Mouse (Mus musculus): ENCODE measurements around the gene Gm11639. TPM values are rescaled to one million over a fixed set of nuclear protein-coding genes. Genes with fewer than 3 reads are reported as not detected.

Gm11639 gene
- polyA plus RNA-seq, 1 experiment from 2014 or later, result 0.05 TPM

DNA sequence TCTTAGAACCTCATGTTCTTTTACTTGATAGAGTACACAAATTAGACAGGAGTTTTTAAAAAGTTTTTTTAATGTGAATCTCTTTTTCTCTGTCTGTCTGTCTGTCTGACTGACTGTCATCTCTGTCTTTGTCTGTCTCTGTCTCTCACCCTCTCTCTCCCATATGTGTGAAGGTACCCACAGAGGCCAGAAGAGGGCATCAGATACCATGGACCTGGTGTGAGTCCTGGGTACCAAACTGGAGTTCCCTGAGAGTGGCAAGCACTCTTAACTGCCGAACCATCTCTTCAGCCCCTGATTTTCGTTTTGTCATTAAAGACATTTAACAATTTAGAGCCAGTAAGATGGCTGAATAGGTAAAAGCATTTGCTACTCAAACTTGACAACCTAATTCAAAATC is 21.6 kb downstream of the Gm11639 start:
- Histone ChIP-seq H3K9ac (no peak overlapping the region), H3K4me1 (replicated peaks) (no peaks in the 10 kb centered on the region), H3K27me3 (no peaks in the 10 kb centered on the region), H3K36me3 (replicated peaks) (no peaks in the 10 kb centered on the region), H3K9me3 (replicated peaks) (no peaks in the 10 kb centered on the region), H3K4me3 (replicated peaks) (no peak overlapping the region), H3K4me2 (no peak overlapping the region), H3K27ac (replicated peaks) (no peak overlapping the region)
- no peak for ATAC-seq (ENCODE audit: insufficient read depth)
- whole genome bisulfite sequencing (ENCODE audit: insufficient replicate concordance), result 55% methylated on average over 2 of the region's 2 CpGs

DNA sequence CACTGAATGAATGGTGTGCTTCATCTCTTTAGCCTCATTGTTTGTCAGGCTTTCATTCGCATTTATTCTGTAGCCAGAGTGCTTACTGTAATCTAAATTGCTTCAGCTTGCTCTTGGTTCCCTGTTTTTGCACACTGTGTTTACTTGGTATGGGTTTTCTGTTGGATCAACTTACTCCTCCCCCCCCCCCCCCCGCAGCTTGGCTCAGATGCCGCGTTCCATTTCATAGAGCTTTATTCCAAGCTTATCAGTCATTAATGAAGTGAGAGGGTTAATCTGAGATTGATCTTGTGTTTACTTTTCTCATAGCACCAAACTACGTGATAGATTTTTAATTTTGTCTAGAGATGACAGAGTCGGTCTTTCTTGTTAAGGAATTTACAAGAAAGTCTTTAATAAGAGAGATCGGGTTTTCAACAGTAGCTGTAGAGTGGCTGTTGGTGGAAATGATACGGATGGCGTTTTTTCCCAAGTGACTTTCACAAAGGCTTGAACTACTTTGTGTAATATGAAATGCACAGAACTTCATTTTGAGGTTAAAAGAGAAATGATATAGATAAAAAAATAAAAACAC is 59.6 kb downstream of the Gm11639 start:
- Histone ChIP-seq H3K9me3 (replicated peaks) (no peaks in the 10 kb centered on the region), H3K27me3 (no peaks in the 10 kb centered on the region), H3K4me1 (replicated peaks) (no peaks in the 10 kb centered on the region), H3K4me3 (replicated peaks) (no peak overlapping the region), H3K36me3 (replicated peaks) (no peaks in the 10 kb centered on the region), H3K27ac (replicated peaks) (no peak overlapping the region), H3K4me2 (no peak overlapping the region), H3K9ac (no peak overlapping the region)
- no peak for ATAC-seq (ENCODE audit: insufficient read depth)
- WGBS (ENCODE audit: insufficient replicate concordance), result 75% methylated on average over 9 of the region's 9 CpGs

DNA sequence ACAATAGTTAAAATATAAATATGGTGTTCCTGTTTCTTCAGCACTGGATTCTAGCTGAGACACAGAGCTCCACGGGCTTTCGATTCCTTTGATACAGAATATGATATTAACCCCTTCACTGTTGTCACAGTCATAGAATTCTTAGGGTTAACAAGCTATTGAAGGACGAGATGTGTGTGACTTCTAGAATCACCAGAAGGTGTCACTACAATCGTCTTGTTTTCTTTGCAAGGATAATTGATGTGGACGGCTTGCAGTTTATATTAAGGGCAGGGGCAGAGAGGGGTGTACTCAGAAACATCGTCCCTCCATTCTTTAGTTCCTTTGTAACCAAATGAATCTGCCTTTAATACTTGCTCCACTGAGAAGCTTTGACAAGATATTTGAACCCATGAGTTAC is 80.3 kb downstream of the Gm11639 start:
- 29% methylated on average over 6 of the region's 6 CpGs for WGBS (ENCODE audit: insufficient replicate concordance)
- Histone ChIP-seq H3K4me1 (replicated peaks) (no peaks in the 10 kb centered on the region), H3K36me3 (replicated peaks) (no peaks in the 10 kb centered on the region), H3K4me3 (replicated peaks) (no peak overlapping the region), H3K27ac (replicated peaks) (no peak overlapping the region), H3K9ac (no peak overlapping the region), H3K9me3 (replicated peaks) (no peaks in the 10 kb centered on the region), H3K27me3 (no peaks in the 10 kb centered on the region), H3K4me2 (no peak overlapping the region)
- ATAC-seq (ENCODE audit: insufficient read depth), result no peak

DNA sequence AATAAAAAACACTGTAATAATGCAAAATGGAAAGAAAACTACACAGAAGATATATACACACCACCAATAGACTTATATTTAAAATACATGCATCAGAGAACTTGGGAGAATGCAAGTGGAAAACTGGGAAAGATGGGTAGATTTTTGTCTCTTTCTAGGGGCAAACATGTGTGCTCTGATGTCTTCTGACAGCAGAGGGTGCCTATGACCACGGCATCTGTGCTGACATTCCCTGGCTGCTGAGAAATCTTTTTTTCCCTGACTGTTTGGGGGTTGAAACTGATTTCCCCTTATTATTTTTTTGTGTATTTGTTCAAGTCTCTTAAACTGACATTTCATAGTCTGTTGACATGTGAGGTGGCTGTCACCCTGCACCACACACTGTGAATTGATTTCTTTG is 81.6 kb downstream of the Gm11639 start:
- Histone ChIP-seq H3K9ac (no peak overlapping the region), H3K36me3 (replicated peaks) (no peaks in the 10 kb centered on the region), H3K27ac (replicated peaks) (no peak overlapping the region), H3K4me2 (no peak overlapping the region), H3K4me3 (replicated peaks) (no peak overlapping the region), H3K4me1 (replicated peaks) (no peaks in the 10 kb centered on the region), H3K9me3 (replicated peaks) (no peaks in the 10 kb centered on the region), H3K27me3 (no peaks in the 10 kb centered on the region)
- WGBS (ENCODE audit: insufficient replicate concordance), result 45% methylated on average over 1 of the region's 1 CpGs
- no peak for ATAC-seq (ENCODE audit: insufficient read depth)

DNA sequence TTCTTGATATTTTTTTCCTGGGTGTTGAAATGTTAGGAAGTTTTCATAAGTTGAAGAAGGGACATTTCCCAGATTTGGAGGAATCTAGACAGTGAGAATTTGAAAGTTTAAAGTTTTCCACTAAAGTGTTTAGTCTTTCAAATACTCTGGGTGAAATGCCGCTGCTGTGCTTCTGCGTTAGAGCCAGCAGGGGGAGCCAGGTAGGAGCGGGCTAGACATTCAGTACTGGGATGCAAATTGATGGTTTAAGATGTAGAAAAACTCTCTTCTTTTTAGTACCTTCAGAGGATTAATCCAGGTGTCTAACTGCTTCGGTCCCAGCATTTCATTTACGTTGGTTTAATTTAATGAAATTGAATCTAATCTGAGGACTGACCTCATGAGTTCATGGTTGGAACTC is 82.6 kb downstream of the Gm11639 start:
- H3K9ac ChIP-seq, result no peak overlapping the region
- 7% methylated on average over 5 of the region's 5 CpGs for WGBS (ENCODE audit: insufficient replicate concordance)
- H3K4me3 ChIP-seq (replicated peaks), result no peak overlapping the region
- H3K4me2 ChIP-seq, result no peak overlapping the region
- H3K27ac ChIP-seq (replicated peaks), result no peak overlapping the region
- H3K4me1 ChIP-seq (replicated peaks), result no peaks in the 10 kb centered on the region
- H3K36me3 ChIP-seq (replicated peaks), result no peaks in the 10 kb centered on the region
- H3K27me3 ChIP-seq, result no peaks in the 10 kb centered on the region
- ATAC-seq (ENCODE audit: insufficient read depth), result no peak
- no peaks in the 10 kb centered on the region for H3K9me3 ChIP-seq (replicated peaks)

DNA sequence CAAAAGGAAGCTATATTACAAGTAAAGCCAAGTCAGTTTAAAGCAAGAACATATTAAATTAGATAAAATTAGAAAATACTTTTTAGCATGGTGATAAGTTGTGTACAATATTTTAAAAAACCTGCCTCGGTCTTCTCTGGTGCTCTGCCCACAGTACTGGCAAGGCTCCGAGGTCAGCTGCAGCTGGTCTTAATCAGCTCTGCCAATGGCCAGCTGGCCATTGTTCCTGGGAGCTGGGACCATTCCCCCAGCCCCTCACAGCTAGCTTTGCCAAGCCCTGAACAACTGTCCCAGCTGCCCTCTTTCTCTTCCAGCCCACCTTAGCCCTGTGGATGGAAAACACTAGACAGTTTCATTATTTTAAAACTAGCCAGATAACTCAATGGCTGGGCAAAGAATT is 93.3 kb downstream of the Gm11639 start:
- no peak overlapping the region for H3K9ac ChIP-seq
- no peaks in the 10 kb centered on the region for H3K4me1 ChIP-seq (replicated peaks)
- H3K4me3 ChIP-seq (replicated peaks), result no peak overlapping the region
- no peaks in the 10 kb centered on the region for H3K36me3 ChIP-seq (replicated peaks)
- H3K27ac ChIP-seq (replicated peaks), result no peak overlapping the region
- H3K27me3 ChIP-seq, result no peaks in the 10 kb centered on the region
- no peak for ATAC-seq (ENCODE audit: insufficient read depth)
- H3K4me2 ChIP-seq, result no peak overlapping the region
- WGBS (ENCODE audit: insufficient replicate concordance), result 70% methylated on average over 2 of the region's 2 CpGs
- H3K9me3 ChIP-seq (replicated peaks), result no peaks in the 10 kb centered on the region

DNA sequence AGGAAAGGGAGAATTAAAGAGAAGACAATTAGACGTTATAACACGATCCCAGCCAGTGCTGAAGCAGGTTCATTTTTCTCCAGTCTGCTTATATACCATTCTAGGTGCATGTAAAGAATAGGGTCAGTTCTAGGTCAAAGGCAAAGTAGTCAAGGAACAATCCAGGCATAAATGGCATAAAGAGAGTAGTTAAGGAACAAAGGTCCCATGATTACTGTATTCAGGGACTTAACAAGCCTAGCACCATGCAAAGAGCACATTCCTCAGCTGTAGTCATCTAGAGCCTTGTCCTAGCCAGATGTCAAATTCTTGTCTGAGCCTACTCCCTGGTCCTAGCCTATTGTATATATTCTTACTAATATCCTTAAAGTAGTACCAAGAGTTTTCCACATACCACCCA is 259.2 kb downstream of the Gm11639 start:
- H3K4me1 ChIP-seq (replicated peaks), result no peaks in the 10 kb centered on the region
- H3K4me3 ChIP-seq (replicated peaks), result no peak overlapping the region
- no peak overlapping the region for H3K9ac ChIP-seq
- no peaks in the 10 kb centered on the region for H3K36me3 ChIP-seq (replicated peaks)
- no peak overlapping the region for H3K27ac ChIP-seq (replicated peaks)
- no peak for ATAC-seq (ENCODE audit: insufficient read depth)
- no peaks in the 10 kb centered on the region for H3K9me3 ChIP-seq (replicated peaks)
- 52% methylated on average over 2 of the region's 2 CpGs for WGBS (ENCODE audit: insufficient replicate concordance)
- H3K4me2 ChIP-seq, result no peak overlapping the region
- no peaks in the 10 kb centered on the region for H3K27me3 ChIP-seq

DNA sequence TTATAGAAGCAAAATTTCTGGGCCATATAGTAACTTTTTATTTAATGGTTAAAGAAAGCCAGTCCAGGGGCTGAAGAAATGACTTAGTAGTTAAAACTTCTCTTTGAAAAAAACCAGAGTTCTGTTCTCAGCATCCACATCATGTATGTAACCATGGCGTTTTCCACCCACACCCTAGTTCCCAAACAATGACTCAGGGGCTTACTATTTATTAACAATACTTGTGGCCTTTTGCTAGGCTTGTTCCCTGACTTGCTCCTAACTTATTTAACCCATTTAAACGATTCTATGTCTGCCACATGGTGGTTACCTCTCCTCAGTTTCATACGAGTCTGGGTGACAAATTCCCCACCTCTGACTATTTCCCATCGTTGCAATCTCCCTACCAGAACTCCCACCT is 266.8 kb downstream of the Gm11639 start:
- no peak overlapping the region for H3K9ac ChIP-seq
- no peak overlapping the region for H3K4me2 ChIP-seq
- 33% methylated on average over 4 of the region's 4 CpGs for WGBS (ENCODE audit: insufficient replicate concordance)
- H3K9me3 ChIP-seq (replicated peaks), result no peaks in the 10 kb centered on the region
- H3K27me3 ChIP-seq, result no peaks in the 10 kb centered on the region
- no peak overlapping the region for H3K4me3 ChIP-seq (replicated peaks)
- ATAC-seq (ENCODE audit: insufficient read depth), result no peak
- H3K36me3 ChIP-seq (replicated peaks), result no peaks in the 10 kb centered on the region
- no peaks in the 10 kb centered on the region for H3K4me1 ChIP-seq (replicated peaks)
- no peak overlapping the region for H3K27ac ChIP-seq (replicated peaks)

DNA sequence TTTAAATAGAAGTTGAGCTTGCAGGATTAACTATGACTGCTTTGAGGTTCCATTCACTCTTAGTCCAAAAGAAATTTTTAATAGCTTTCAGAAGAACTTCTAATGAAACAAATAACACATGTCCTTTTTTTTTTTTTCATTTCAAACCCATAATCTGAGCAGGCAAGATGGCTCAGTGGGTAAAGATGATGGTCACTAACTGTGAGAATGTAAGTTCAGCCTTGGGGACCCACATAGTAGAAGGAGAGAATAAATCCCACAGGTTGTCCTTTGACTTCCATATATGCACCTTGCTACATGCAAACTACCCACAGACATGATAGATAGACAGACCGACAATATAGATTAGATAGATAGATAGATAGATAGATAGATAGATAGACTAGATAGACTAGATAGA is 282.4 kb downstream of the Gm11639 start:
- ATAC-seq (ENCODE audit: insufficient read depth), result no peak
- no peaks in the 10 kb centered on the region for H3K9me3 ChIP-seq (replicated peaks)
- no peaks in the 10 kb centered on the region for H3K4me1 ChIP-seq (replicated peaks)
- H3K27ac ChIP-seq (replicated peaks), result no peak overlapping the region
- no peak overlapping the region for H3K4me3 ChIP-seq (replicated peaks)
- no peaks in the 10 kb centered on the region for H3K36me3 ChIP-seq (replicated peaks)
- H3K4me2 ChIP-seq, result no peak overlapping the region
- 69% methylated on average over 1 of the region's 1 CpGs for WGBS (ENCODE audit: insufficient replicate concordance)
- H3K27me3 ChIP-seq, result no peaks in the 10 kb centered on the region
- H3K9ac ChIP-seq, result no peak overlapping the region

DNA sequence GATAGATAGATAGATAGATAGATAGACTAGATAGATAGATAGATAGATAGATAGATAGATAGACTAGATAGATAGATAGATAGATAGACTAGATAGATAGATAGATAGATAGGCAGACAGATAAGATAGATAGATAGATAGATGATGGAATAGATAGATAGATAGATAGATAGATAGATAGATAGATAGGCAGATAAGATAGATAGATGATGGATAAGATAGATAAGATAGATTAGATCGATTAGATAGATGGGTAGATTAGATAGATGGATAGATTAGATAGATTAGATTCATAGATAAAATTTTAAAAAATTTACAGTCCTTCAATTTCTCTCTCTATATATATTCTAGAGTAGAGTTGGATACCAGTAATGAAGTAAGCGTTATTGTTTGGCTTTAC is 282.9 kb downstream of the Gm11639 start:
- ATAC-seq (ENCODE audit: insufficient read depth), result no peak
- no peak overlapping the region for H3K9ac ChIP-seq
- H3K27me3 ChIP-seq, result no peaks in the 10 kb centered on the region
- H3K9me3 ChIP-seq (replicated peaks), result no peaks in the 10 kb centered on the region
- H3K27ac ChIP-seq (replicated peaks), result no peak overlapping the region
- H3K4me2 ChIP-seq, result no peak overlapping the region
- WGBS (ENCODE audit: insufficient replicate concordance), result 62% methylated on average over 2 of the region's 2 CpGs
- H3K4me1 ChIP-seq (replicated peaks), result no peaks in the 10 kb centered on the region
- no peaks in the 10 kb centered on the region for H3K36me3 ChIP-seq (replicated peaks)
- no peak overlapping the region for H3K4me3 ChIP-seq (replicated peaks)

DNA sequence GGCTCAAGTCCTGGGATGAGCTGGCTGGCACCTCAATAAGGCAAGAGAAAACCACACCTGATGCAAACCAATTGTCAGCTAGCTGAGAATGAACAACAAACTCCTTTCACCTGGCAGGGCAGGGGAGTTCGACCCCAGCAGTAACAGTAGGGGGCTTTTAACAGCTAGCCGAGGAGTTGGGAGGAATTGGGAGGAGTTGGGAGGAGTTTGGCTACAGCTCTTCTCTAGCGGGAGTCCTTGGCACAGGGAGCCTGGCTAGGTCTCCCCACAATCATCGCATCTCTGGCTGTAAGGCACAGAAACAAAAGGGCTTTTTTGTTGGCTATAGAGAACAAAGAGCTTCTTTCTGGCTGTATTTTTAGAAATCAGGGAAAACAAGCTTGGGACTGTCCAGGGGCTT is 285.8 kb downstream of the Gm11639 start:
- no peak for ATAC-seq (ENCODE audit: insufficient read depth)
- WGBS (ENCODE audit: insufficient replicate concordance), result 18% methylated on average over 4 of the region's 4 CpGs
- H3K4me1 ChIP-seq (replicated peaks), result no peaks in the 10 kb centered on the region
- no peak overlapping the region for H3K4me2 ChIP-seq
- H3K27me3 ChIP-seq, result no peaks in the 10 kb centered on the region
- H3K27ac ChIP-seq (replicated peaks), result no peak overlapping the region
- H3K9ac ChIP-seq, result no peak overlapping the region
- no peaks in the 10 kb centered on the region for H3K9me3 ChIP-seq (replicated peaks)
- no peak overlapping the region for H3K4me3 ChIP-seq (replicated peaks)
- H3K36me3 ChIP-seq (replicated peaks), result no peaks in the 10 kb centered on the region

DNA sequence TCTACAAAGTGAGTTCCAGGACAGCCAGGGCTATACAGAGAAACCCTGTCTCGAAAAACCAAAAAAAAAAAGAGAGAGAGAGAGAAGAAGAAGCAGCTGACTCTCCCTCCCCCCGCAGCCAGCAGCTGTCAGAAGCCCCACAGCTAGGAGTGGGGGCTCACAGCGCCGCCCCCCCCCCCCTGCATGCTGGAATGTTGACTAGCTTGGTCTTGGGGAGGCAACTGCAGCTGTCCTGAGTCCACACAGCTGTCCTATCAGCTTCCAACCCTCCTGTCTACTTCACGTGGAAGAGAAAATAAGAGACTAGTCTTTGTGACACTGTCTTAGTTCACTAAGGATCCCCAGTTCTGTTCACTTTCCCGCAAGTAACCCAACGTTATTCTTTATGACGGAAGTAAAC is 287.0 kb downstream of the Gm11639 start:
- 57% methylated on average over 8 of the region's 8 CpGs for WGBS (ENCODE audit: insufficient replicate concordance)
- no peak overlapping the region for H3K4me3 ChIP-seq (replicated peaks)
- no peaks in the 10 kb centered on the region for H3K9me3 ChIP-seq (replicated peaks)
- H3K4me2 ChIP-seq, result no peak overlapping the region
- no peaks in the 10 kb centered on the region for H3K27me3 ChIP-seq
- H3K27ac ChIP-seq (replicated peaks), result no peak overlapping the region
- H3K9ac ChIP-seq, result no peak overlapping the region
- no peak for ATAC-seq (ENCODE audit: insufficient read depth)
- no peaks in the 10 kb centered on the region for H3K36me3 ChIP-seq (replicated peaks)
- no peaks in the 10 kb centered on the region for H3K4me1 ChIP-seq (replicated peaks)
